ENCODE assay signal across 13 mouse cellular contexts in genomic region chr7:65454269-65454668, GRCm38 (mm10).
A peak's percentile ranks its signal among the peaks of the same experiment; 100 is the strongest.
DNase-seq lines count a peak whose midpoint lies in the region; ATAC-seq and TF ChIP-seq lines count a peak whose summit lies in the region.
"Had no signal": no experiment of that assay in that cellular context is flagged by ENCODE, and none has a peak within 500 bp of the region (broad histone marks: within the 10 kb centered on the region; RNA-seq: fewer than 3 reads in every experiment).

No protein-coding gene starts in this region.

- WGBS in midbrain, embryonic 10.5 days, result 11% methylated on average over 3 of the region's 3 CpGs
- 12% methylated on average over 3 of the region's 3 CpGs for WGBS in midbrain, embryonic 15.5 days
- WGBS in forebrain, postnatal 0 days, result 22% methylated on average over 3 of the region's 3 CpGs

- peaks cover 30% of the 10 kb centered on the region for H3K4me1 ChIP-seq in midbrain, embryonic 10.5 days
- H3K4me1 ChIP-seq in midbrain, embryonic 15.5 days, result peaks cover 6% of the 10 kb centered on the region; the same call in 1 of the 2 replicates
- H3K4me1 ChIP-seq in forebrain, postnatal 0 days (ENCODE audit: insufficient read depth), result no peaks in the 10 kb centered on the region
- H3K4me1 ChIP-seq: limb, embryonic 12.5 days had no signal

- no peak for ATAC-seq in midbrain, embryonic 15.5 days (replicated peaks)
- ATAC-seq in forebrain, postnatal 0 days, result peak; percentile 12; the same call in 1 of the 2 replicates
- ATAC-seq: CD4-positive, CD25-positive, alpha-beta regulatory T cell, adult 4 months had no signal

- no peaks in the 10 kb centered on the region for H3K27me3 ChIP-seq in midbrain, embryonic 10.5 days (ENCODE audit: low read depth, poor library complexity, severe bottlenecking)
- H3K27me3 ChIP-seq in midbrain, embryonic 15.5 days (replicated peaks), result no peaks in the 10 kb centered on the region
- H3K27me3 ChIP-seq in forebrain, postnatal 0 days (ENCODE audit: insufficient read depth, low read length), result no peaks in the 10 kb centered on the region
- H3K27me3 ChIP-seq: limb, embryonic 12.5 days; stomach, embryonic 15.5 days had no signal

- no peak for TF ChIP-seq CTCF in forebrain, postnatal 0 days (IDR thresholded peaks at IDR 0.05; ENCODE audit: low read depth)

- no peak overlapping the region for H3K9ac ChIP-seq in midbrain, embryonic 15.5 days
- H3K9ac ChIP-seq in forebrain, postnatal 0 days, result no peak overlapping the region
- H3K9ac ChIP-seq: limb, embryonic 12.5 days; stomach, embryonic 15.5 days had no signal

- no peak overlapping the region for H3K4me3 ChIP-seq in midbrain, embryonic 10.5 days
- H3K4me3 ChIP-seq in midbrain, embryonic 15.5 days, result no peak overlapping the region
- H3K4me3 ChIP-seq in forebrain, postnatal 0 days (ENCODE audit: low read depth, low read length), result no peak overlapping the region
- H3K4me3 ChIP-seq: limb, embryonic 12.5 days; stomach, embryonic 15.5 days had no signal

- no peak overlapping the region for H3K4me2 ChIP-seq in midbrain, embryonic 15.5 days
- no peak overlapping the region for H3K4me2 ChIP-seq in forebrain, postnatal 0 days (ENCODE audit: low read depth)
- H3K4me2 ChIP-seq: limb, embryonic 12.5 days; stomach, embryonic 15.5 days had no signal

- H3K9me3 ChIP-seq in midbrain, embryonic 10.5 days (replicated peaks), result no peaks in the 10 kb centered on the region
- H3K9me3 ChIP-seq in midbrain, embryonic 15.5 days, result no peaks in the 10 kb centered on the region
- no peaks in the 10 kb centered on the region for H3K9me3 ChIP-seq in forebrain, postnatal 0 days (ENCODE audit: low read length)
- H3K9me3 ChIP-seq: limb, embryonic 12.5 days; stomach, embryonic 15.5 days had no signal

- DNase-seq in midbrain, embryonic 10.5 days (ENCODE audit: low spot score), result peak; percentile 59
- peak; percentile 10 for DNase-seq in brain, embryonic 18.5 days (ENCODE audit: low read depth, low spot score)
- DNase-seq in forebrain, postnatal 0 days, result peak; percentile 21
- DNase-seq in retina, embryonic 14.5 days (ENCODE audit: low spot score), result peak; percentile 49
- DNase-seq in adrenal gland, postnatal 25 days, result no peak
- DNase-seq in left cerebral cortex, adult 11 months (ENCODE audit: low spot score), result no peak
- no peak for DNase-seq in cerebellum, adult 11 months
- DNase-seq: kidney, adult 8-10 months; lung, adult 2 months had no signal

- no peaks in the 10 kb centered on the region for H3K36me3 ChIP-seq in midbrain, embryonic 10.5 days
- no peaks in the 10 kb centered on the region for H3K36me3 ChIP-seq in midbrain, embryonic 15.5 days (replicated peaks)
- H3K36me3 ChIP-seq in forebrain, postnatal 0 days (ENCODE audit: insufficient read depth), result no peaks in the 10 kb centered on the region
- H3K36me3 ChIP-seq: limb, embryonic 12.5 days; stomach, embryonic 15.5 days had no signal

- H3K27ac ChIP-seq in midbrain, embryonic 10.5 days (replicated peaks), result peak overlapping the region; percentile 79
- H3K27ac ChIP-seq in midbrain, embryonic 15.5 days, result no peak overlapping the region
- no peak overlapping the region for H3K27ac ChIP-seq in forebrain, postnatal 0 days (ENCODE audit: low read depth, low read length)
- H3K27ac ChIP-seq: limb, embryonic 12.5 days; stomach, embryonic 15.5 days had no signal

Comparison
In these comparisons a context has a peak if more than half of its experiments do, and no peak if none do; other contexts are left out.
1. DNase-seq: peak in midbrain, embryonic 10.5 days (single experiment), brain, embryonic 18.5 days (single experiment), forebrain, postnatal 0 days (single experiment) and retina, embryonic 14.5 days (single experiment); none in adrenal gland, postnatal 25 days (single experiment), left cerebral cortex, adult 11 months (single experiment) and cerebellum, adult 11 months (single experiment).